Mouse (Mus musculus) G1E (cell line): Measurements from ENCODE around the gene Inf2. TPM values are rescaled to one million over a fixed set of nuclear protein-coding genes. Genes with fewer than 3 reads are reported as not detected.

ENCODE experiments used
- ATAC-seq: 2 replicates; pipeline ENCODE4 v1.8.0; 2016; ENCODE audit warnings: mild to moderate bottlenecking; ENCODE audit not compliant: insufficient number of reproducible peaks, poor library complexity, low FRiP score, severe bottlenecking; ENCODE audit errors: extremely low read depth
- DNase-seq: peaks from one replicate; pipeline ENCODE4 v3.0.0; 2012; ENCODE audit warnings: low spot score
- H3K27me3 ChIP-seq: 2 replicates; pipeline ENCODE4 v1.6.1; 2012; ENCODE audit warnings: mild to moderate bottlenecking, low read length, inconsistent platforms; ENCODE audit not compliant: insufficient read depth
- H3K36me3 ChIP-seq: replicated peaks from 2 replicates; pipeline ENCODE3; 2012; ENCODE audit warnings: mild to moderate bottlenecking, inconsistent platforms
- H3K4me1 ChIP-seq: 2 replicates; pipeline ENCODE4 v1.6.1; 2012; ENCODE audit warnings: low read depth, low read length, inconsistent platforms, mixed read lengths; ENCODE audit not compliant: insufficient read depth
- H3K4me3 ChIP-seq: 2 replicates; pipeline ENCODE4 v1.5.1; 2012; ENCODE audit warnings: low read depth, mild to moderate bottlenecking, inconsistent platforms, low read length, moderate library complexity, mixed read lengths
- H3K9me3 ChIP-seq: replicated peaks from 2 replicates; pipeline ENCODE4 v1.6.1; 2012; ENCODE audit warnings: inconsistent platforms
- CTCF ChIP-seq: IDR thresholded peaks from 2 replicates; pipeline ENCODE4 v1.5.1; 2012; ENCODE audit warnings: low read depth, low read length, inconsistent platforms, mixed read lengths
- GATA1 ChIP-seq: IDR thresholded peaks from 2 replicates; pipeline ENCODE4 v1.6.1; 2012; ENCODE audit warnings: borderline replicate concordance, low read length, inconsistent platforms, mixed read lengths
- GATA2 ChIP-seq: IDR thresholded peaks from 2 replicates; pipeline ENCODE4 v1.6.1; 2012; ENCODE audit warnings: low read depth, low read length, inconsistent platforms, borderline replicate concordance
- POLR2AphosphoS5 ChIP-seq: IDR thresholded peaks from 2 replicates; pipeline ENCODE4 v1.6.1; 2012; ENCODE audit warnings: low read depth, low read length, inconsistent platforms; ENCODE audit not compliant: insufficient replicate concordance
- TAL1 ChIP-seq: conservative IDR thresholded peaks from 2 replicates; pipeline ENCODE4 v1.6.1; 2012; ENCODE audit warnings: low read depth, low read length, inconsistent platforms, mixed read lengths
- polyA plus RNA-seq: library from polyadenylated mRNA; stranded (reverse); fragments of >175 nt; gene quantifications from 2 replicates; pipeline ENCODE4 v1.2.3, GENCODE M21; 2012
- total RNA-seq, 2 experiments: library from RNA; stranded (forward) in 1 of 2; stranded (reverse) in 1 of 2; fragments of 200-1000 nt in 1 of 2; fragments of >200 nt in 1 of 2; fragmentation: Nextera tagmentation in 1 of 2; gene quantifications; 2 replicates each; pipeline ENCODE4 v1.2.3; 2014 to 2017

Inf2 gene
- total and polyA plus RNA-seq, 3 experiments, result 2.3 to 26.0 (median 5.4) TPM

GRCm38 (mm10) chr12:112619686-112620353 lies 31.2 kb downstream of the Inf2 start, which contains the start of gene Adssl1:
TSS of gene Adssl1 (plus strand) at chr12:112620045.
- H3K27me3 ChIP-seq, result peaks cover 72% of the 10 kb centered on the region
- DNase-seq, result no peak
- no peaks in the 10 kb centered on the region for H3K4me1 ChIP-seq
- no peak for TF ChIP-seq POLR2AphosphoS5
- no peak for TF ChIP-seq TAL1
- TF ChIP-seq GATA2, result no peak
- TF ChIP-seq CTCF, result no peak
- no peak for TF ChIP-seq GATA1
- H3K36me3 ChIP-seq, result no peaks in the 10 kb centered on the region
- no peak within 1 kb of the TSS for H3K4me3 ChIP-seq
- no peaks in the 10 kb centered on the region for H3K9me3 ChIP-seq
- ATAC-seq, result no peak

DNA sequence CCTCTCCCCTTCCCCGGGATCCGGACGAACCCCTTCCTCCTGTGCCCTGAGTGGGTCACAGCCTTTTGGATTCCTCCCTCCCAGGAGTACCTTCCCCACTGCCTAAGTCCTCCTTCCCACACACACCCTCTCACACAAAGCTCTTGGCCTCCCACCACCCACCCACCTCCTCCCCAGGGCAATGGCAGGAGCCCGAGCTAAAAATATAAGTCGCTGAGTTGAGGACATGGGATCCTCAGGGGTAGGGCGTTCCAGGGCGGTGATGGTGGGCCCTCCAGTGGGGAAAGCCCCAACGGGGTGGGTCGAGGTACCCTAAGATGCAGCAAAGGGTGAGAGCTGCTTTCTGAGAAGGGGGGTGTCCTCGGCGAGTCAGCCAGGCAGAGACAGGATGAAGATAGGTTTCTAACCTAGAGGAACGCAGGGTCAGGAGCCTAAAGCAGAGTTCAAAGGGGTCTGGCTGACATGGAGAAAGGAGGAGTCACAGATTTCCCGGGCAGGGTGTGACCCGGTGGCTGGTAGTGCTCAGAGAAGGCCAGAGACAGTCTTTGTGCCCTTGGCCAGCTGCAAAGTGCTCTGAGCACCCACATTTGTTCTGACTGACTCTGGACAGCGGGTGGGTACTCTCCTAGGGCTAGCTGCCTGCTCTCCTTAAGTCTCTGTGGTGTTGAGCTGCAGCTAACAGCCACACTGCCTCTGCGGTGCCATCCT lies 31.9 kb downstream of the Inf2 start:
- DNase-seq (no peak), ATAC-seq (no peak)
- no peak overlapping the region for H3K4me3 ChIP-seq
- TF ChIP-seq TAL1 (no peak), GATA2 (no peak), POLR2AphosphoS5 (no peak), GATA1 (no peak), CTCF (no peak)
- H3K36me3 ChIP-seq, result no peaks in the 10 kb centered on the region
- H3K4me1 ChIP-seq, result no peaks in the 10 kb centered on the region
- no peaks in the 10 kb centered on the region for H3K9me3 ChIP-seq
- H3K27me3 ChIP-seq, result peaks cover 76% of the 10 kb centered on the region

- Histone ChIP-seq H3K4me1 (0 out of 2 replicates have a peak, but pooled peaks cover 2% of the 10 kb centered on the region), H3K36me3 (no peaks in the 10 kb centered on the region), H3K9me3 (no peaks in the 10 kb centered on the region), H3K4me3 (no peak overlapping the region), H3K27me3 (peaks cover 73% of the 10 kb centered on the region)
- TF ChIP-seq CTCF (no peak), GATA1 (no peak), POLR2AphosphoS5 (no peak), TAL1 (no peak), GATA2 (no peak)
- ATAC-seq, result no peak
- no peak for DNase-seq
Observed at GRCm38 (mm10) chr12:112621900-112622299, 33.3 kb downstream of the Inf2 start.

GRCm38 (mm10) chr12:112623742-112624141 lies 35.2 kb downstream of the Inf2 start:
- H3K4me1 ChIP-seq, result 0 out of 2 replicates have a peak, but pooled peaks cover 3% of the 10 kb centered on the region
- H3K4me3 ChIP-seq, result no peak overlapping the region
- no peak for TF ChIP-seq POLR2AphosphoS5
- no peak for TF ChIP-seq GATA1
- TF ChIP-seq TAL1, result no peak
- TF ChIP-seq CTCF, result peak; percentile 96
- ATAC-seq, result peak; percentile 60; the same call in 1 of the 2 replicates
- H3K36me3 ChIP-seq, result no peaks in the 10 kb centered on the region
- H3K27me3 ChIP-seq, result peaks cover 60% of the 10 kb centered on the region
- H3K9me3 ChIP-seq, result no peaks in the 10 kb centered on the region
- peak; percentile 62 for DNase-seq

DNA sequence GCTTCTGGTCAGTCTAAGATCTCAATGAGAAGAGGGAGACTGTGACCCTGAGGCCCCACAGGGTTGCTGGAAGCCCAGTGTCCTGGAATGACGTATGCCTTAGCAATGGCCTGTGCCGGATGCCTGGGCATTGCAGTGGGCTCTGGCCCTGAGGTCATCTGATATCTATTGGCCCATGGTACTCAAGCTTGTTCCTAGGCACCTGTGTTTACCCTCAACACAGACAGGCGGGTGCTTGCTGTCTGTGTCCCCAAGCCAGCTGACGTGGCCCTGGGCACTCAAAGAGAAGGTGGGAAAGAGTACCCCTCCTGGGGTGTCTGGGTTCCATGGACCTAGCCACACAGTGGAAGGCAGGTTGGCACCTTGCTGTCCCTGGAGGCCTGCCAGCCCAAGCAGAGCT lies 37.1 kb downstream of the Inf2 start:
- ATAC-seq, result no peak
- Histone ChIP-seq H3K4me1 (peaks cover 11% of the 10 kb centered on the region), H3K27me3 (peaks cover 51% of the 10 kb centered on the region), H3K4me3 (no peak overlapping the region), H3K36me3 (no peaks in the 10 kb centered on the region), H3K9me3 (no peaks in the 10 kb centered on the region)
- no peak for TF ChIP-seq GATA1
- no peak for TF ChIP-seq CTCF
- TF ChIP-seq GATA2, result no peak
- TF ChIP-seq POLR2AphosphoS5, result no peak
- no peak for TF ChIP-seq TAL1
- DNase-seq, result no peak

DNA sequence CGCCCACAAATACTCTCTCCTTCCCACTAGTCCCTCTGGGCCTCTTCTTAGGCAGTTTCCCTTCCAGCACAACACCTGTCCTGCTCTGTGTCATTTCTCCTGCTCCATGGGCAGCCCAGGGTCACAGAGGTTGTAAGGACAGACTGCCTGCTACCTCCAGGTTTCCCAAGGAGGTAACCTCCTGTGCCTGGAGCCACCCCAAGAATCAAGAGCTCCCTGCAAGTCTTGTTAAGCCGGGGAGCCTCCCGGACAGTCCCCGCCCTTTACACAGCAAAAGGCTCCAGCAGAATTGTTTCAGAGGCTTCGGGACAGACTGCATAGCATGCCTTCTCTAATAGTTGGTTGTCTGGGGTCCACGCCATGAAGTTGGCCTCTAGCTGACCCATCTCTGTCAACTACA lies 37.9 kb downstream of the Inf2 start:
- no peak for ATAC-seq
- TF ChIP-seq CTCF (no peak), TAL1 (no peak), GATA1 (no peak), GATA2 (no peak), POLR2AphosphoS5 (no peak)
- peaks cover 44% of the 10 kb centered on the region for H3K27me3 ChIP-seq
- no peak for DNase-seq
- H3K36me3 ChIP-seq, result no peaks in the 10 kb centered on the region
- no peaks in the 10 kb centered on the region for H3K9me3 ChIP-seq
- peaks cover 11% of the 10 kb centered on the region for H3K4me1 ChIP-seq
- H3K4me3 ChIP-seq, result no peak overlapping the region
